Mouse (Mus musculus): ENCODE results near the gene Zcchc4.

Zcchc4 gene

DNA sequence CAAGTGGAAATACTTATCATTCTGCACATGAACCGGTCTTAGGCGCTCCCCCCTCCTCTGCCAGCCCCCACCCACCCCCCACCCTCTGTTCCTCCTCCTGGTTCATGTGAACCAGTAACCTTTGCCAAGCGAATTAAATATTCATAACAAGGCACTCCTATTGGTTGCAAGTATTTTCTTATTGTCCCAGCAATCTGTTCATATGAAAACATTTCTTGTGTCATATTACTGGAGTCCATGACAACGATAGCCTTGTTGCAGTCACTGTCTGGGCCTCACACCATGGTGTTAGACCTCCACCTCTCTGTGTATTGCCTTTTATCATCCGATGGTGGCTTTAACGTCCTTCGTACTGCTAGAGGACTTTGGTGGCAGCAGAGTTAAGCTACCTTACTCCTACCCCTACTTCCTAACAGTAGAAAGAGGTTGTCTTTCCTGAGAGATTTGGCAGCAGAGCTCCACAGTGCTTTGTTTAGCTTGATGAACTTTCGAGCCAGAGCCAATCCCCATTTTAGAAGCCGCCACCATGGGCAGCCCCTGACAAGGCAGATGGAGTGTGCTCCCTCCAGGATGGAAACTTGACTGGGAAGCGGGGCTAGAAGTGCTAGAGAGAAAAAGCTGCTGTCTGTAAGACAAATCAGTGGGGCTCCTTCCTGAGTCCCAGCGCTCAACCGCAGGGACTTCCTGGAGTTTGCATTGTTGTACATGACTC lies 24.2 kb downstream of the Zcchc4 start:
- no peak for DNase-seq

GRCm38 (mm10) chr5:52805801-52806200 lies 30.6 kb downstream of the Zcchc4 start:
- DNase-seq = no peak

DNA sequence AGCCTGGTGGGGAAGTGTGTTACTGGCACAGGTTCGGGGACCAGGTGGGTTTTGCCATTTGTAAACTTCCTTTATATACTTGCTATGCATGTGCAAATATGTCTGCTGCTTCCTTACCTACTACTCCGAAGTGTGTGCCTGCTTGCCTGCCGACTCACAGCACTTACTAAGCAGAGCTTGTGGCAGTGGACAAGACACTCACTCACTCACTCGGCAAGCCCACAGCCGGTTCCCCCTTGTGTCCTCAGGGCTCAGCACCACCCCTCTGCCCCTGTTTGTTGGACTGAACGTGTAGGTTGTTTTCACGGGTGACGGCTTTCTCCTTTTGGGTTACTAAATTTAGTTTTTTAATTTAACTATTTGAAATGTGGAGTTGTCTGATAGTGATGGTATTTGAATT lies 31.1 kb downstream of the Zcchc4 start:
- DNase-seq = no peak

GRCm38 (mm10) chr5:52807030-52807429 lies 31.8 kb downstream of the Zcchc4 start:
- no peak for DNase-seq

- DNase-seq = no peak
Observed at GRCm38 (mm10) chr5:52810446-52810845, 35.2 kb downstream of the Zcchc4 start.

GRCm38 (mm10) chr5:52811056-52811455 lies 35.8 kb downstream of the Zcchc4 start:
- no peak for DNase-seq

DNA sequence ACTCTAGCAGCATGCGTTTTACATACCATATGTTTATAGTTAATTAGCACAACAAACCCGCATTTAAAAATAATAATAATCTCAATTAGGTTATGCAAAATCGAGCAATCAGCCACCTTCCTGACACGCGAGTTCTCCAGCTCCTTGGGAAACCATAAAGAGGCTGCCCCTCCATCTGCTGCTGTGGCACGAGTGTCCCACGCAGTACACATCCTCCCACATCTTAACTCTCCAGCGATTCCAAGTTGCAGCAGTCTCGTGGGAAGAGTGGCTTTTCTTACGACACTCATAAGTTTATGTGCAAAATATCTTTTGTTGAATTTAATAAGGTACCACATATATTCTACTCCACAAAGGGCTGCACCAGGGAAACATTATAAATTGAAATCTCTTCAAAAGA lies 37.2 kb downstream of the Zcchc4 start:
- no peak for DNase-seq

- DNase-seq = no peak
Observed at GRCm38 (mm10) chr5:52813312-52813711, 38.1 kb downstream of the Zcchc4 start.

GRCm38 (mm10) chr5:52818676-52819075 lies 43.5 kb downstream of the Zcchc4 start:
- no peak for DNase-seq

- no peak for DNase-seq
Observed at GRCm38 (mm10) chr5:52821691-52822090, 46.5 kb downstream of the Zcchc4 start.

- no peak for DNase-seq
Observed at GRCm38 (mm10) chr5:52827923-52828322, 52.7 kb downstream of the Zcchc4 start.

DNA sequence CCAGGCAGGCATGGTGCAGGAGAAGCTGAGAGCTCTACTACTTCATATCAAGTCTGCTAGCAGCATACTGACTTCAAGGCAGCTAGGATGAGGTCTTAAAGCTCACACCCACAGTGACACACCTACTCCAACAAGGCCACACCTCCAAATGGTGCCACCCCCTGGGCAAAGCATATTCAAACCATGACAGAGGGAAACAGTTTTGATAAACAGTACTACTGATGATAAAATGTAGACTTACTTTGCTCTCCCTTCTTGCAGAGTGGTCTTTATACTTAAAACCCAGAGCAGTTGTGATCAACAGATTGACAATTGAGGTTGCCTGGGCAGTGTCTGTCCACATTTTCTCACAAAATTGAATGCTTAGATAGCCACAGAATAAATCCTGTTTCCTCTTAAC lies 57.8 kb downstream of the Zcchc4 start:
- no peak for DNase-seq

DNA sequence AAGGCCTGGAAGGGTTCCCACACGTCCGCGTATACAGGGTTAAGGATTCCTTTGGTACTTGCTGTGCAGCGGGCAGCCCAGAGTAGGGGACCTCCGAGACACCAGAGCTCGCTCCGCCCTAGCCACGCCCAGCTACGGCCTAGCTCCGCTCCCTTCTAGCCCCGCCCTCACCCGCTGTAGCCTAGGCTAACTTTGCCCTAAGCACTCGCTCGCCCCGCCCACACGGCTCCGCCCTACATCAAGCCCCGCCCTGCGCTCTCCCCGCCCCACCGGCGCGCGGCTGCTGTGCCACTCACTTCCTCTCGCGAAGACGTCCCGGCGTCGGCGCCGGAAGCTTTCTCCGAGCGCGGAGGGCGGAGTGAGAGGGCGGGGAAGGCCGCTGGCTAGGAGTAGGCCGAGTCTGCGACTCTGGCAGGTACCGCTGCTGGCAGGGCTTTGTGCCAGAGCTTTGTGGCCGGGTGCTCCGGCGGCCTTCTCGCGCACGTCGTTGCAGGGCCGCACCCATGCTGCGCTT lies 58.6 kb downstream of the Zcchc4 start, which contains the start of gene Anapc4:
Anapc4 (plus strand) TSS at position 252 of the 514 bp plus-strand sequence.
- peak; percentile 100 for DNase-seq

DNA sequence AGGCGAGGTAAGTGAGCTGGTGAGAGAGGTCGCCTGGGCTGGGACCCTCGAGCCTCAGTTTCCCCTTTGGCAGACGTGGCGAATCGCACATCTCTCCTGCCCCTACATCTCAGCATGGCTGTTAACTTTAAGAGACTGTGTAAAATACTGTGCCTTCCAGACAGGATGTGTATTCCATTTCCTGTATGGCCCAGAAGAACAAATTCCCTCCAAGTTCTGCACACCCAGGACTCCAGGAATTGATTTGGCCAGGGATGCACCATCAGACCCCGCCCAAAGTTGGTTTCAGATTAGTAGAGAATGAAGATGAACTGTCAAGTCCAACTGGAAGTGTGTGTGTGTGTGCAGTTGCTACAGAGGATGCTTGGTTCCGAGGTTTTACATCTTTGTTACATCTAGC lies 59.2 kb downstream of the Zcchc4 start:
- DNase-seq = no peak

DNA sequence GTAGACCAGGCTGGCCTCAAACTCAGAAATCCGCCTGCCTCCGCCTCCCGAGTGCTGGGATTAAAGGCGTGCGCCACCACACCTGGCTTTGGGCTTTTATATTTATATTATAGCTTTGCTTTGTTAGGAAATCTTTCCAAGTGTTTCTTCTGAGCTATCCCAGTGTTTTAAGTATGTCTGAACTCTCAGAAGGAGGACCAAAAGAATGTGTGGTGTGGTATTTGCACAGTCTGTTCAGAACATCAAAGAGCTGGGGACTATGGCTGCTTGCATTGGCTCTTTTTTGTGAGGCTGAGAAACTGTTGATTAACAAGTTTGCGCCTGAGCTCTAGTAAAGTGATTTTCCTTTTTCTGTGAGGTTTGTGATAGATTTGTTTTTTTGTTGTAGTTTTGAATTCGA lies 69.1 kb downstream of the Zcchc4 start:
- DNase-seq = no peak

- no peak for DNase-seq
Observed at GRCm38 (mm10) chr5:52855727-52856126, 80.5 kb downstream of the Zcchc4 start.

- no peak for DNase-seq
Observed at GRCm38 (mm10) chr5:52864446-52864845, 89.2 kb downstream of the Zcchc4 start.

- DNase-seq = peak; percentile 50
Observed at GRCm38 (mm10) chr5:52865825-52866224, 90.6 kb downstream of the Zcchc4 start.

- DNase-seq = no peak
Observed at GRCm38 (mm10) chr5:52866361-52867155, 91.3 kb downstream of the Zcchc4 start.

GRCm38 (mm10) chr5:52868918-52869703 lies 93.9 kb downstream of the Zcchc4 start:
- DNase-seq = no peak

DNA sequence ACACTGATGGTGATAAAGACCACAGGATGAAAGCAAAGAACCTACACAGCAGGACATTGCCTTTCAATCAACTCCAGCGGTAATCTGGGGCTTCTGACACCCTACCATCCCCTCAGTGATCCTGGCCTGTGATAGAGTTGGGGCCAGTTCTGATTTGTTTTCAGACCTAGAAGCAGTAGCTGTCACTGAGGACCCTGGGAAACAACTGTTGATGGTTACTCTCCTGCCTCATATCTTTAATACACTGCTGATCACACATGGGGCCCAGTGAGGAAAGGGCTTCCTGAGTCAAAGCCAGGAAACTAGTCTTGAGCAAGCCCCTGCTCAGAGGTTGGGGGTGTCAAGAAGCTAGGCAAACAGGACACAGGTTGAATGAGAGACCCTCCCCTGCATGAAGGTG lies 96.3 kb downstream of the Zcchc4 start:
- DNase-seq = no peak

- DNase-seq = no peak
Observed at GRCm38 (mm10) chr5:52871986-52872385, 96.8 kb downstream of the Zcchc4 start.
